Mouse (Mus musculus): Measurements from ENCODE around the gene Fbxo6.
"Not testable (repeated sequence)": the region's sequence is repeated elsewhere in the genome, so short reads cannot be mapped to it uniquely, and the experiment has no call there.

The Fbxo6 gene

DNA sequence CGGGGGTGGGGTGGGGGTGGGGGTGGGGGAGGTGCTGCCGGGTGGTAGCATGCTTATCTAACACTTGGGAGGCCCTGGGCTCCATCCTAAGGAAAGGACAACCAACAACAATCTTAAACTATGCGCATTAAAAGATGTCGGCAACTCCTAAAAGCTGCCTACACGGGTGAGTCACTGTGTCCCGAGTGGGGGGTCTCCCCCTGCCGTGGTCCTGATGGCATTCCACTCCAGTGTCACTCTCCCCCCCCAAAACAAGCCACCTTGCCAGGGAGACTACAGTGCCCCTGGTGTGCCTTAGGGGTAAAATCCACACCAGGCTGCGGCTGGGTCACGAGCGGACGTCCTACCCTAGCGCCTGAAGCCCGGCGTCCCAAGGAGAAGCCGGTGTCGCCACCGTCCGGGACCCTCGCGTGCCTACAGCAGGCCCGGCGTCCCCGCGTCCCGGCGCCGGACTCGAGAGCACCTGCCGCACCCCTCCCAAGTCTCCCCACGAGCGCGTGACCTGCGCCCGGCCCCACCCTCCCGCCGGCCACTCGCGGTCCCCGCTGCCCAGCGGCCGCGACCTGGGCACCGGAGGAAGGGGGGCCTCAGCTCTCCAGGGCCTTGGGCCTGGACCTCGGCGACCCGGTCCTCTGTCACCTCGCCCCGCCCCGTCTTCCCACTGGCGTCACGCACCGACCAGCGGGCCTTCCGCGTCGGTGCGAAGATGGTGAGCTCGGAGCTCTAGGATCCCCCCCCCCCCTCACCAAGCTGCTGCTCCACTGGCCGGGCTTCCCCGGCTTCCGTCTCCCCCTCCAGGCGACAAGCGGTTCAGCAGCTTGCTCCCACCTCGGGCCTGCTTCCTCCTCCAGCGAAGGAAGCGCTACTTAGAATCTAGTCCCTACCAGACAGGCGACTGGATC, at the start of gene Fbxo6:
Fbxo6 (minus strand) TSS at position 874 of the 902 bp plus-strand sequence.
- DNase-seq (ENCODE audit: low spot score in 2 of 2), result peak; percentile 90 to 91

DNA sequence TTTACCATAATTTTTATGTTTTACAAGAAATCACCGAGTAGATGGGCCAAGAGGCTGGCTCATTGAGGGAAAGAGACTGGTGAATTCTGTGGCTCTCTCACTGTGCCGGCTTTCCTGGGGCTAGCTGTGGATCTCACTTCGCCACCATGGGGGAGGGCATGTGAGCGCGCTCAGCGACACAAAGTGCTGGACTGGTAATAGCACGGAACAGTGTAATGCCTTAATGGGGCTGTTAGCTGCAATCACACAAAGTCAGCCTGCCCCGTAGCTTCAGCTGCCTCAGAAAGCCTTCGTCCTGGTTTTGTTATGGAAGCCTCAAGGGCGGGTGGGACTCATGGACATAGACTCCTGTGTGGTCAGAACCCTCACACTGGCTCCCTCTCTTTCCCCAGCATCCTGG, 46.8 kb upstream of the Fbxo6 start:
- no peak for DNase-seq (ENCODE audit: low spot score in 2 of 2)

DNA sequence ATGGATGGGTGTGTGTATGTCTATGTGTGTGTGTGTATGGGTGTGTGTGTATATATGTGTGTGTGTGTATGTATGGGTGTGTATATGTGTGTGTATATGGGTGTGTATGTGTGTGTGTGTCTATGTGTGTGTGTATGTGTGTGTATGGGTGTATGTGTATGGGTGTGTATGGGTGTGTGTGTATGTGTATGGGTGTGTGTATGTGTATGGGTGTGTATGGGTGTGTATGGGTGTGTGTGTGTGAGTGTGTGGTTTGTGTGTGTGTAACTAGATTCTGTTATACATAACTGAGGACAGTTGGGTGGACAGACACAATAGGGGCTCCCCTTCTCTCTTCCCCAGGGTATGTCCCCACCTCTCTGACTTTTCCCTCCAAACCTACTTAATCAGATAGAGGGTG, 42.5 kb upstream of the Fbxo6 start:
- no peak for DNase-seq (ENCODE audit: low spot score in 2 of 2)

DNA sequence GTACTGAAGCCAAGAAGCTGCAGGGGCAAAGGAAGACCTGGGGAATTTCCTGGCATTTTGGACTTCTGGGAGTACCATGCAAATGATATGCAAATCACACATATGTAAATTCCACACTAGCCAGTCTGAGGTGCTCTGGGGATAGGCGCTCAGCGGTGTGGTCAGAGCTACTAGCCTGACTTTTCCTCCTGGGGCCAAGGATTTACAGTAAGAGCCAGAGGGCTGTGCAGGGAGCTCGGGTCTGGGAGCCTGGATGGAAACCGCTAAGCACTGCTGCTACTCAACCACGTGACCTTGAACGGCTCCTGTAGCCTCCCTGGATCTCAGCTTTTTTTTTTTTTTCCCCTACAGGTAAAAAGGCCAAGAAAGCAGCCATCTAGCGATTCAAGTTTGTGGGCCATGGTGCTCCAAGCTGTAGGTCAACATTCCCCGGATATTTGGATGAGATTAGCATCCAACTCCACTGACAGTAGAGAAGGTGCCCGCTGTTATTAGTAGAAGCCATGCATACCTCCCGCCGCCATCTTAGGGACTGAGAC, 40.8 kb upstream of the Fbxo6 start:
- DNase-seq (ENCODE audit: low spot score in 2 of 2), result no peak

DNA sequence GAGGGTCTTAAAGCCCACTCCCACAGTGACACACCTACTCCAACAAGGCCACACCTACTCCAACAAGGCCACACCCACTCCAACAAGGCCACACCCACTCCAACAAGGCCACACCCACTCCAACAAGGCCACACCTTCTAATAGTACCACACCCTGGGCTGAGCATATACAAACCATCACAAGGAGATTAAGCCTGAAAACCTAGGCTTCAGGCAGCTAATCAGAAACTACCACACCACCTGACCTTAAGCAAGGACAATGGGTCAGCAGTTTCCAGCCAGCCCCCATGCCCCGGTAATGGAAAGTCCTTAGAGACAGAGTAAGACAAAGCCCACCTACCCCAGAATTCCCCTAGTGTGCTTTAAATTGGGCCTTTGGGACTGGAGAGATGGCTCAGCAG, 36.8 kb upstream of the Fbxo6 start:
- not testable (repeated sequence) for DNase-seq (ENCODE audit: low spot score in 2 of 2)

DNA sequence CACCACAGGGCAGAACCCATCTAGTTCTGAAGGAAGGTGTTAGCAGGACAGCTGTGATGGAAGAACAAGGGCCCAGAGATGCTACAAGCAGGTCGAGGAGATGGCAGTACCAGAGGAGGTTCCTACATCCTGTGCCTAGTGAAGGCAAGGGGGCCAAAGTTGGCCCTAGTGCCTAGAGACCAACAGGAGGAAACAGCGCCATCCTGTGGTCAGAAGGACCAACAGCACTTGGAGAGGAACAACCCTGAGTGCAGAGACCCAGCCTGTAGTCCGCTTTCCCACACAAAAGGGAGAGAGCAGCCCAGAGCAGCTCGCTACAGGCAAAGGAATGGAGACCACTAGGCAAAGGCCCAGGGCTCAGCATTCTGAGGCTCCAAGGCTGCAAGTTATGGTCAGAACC, 33.9 kb upstream of the Fbxo6 start:
- DNase-seq (ENCODE audit: low spot score in 2 of 2), result no peak

DNA sequence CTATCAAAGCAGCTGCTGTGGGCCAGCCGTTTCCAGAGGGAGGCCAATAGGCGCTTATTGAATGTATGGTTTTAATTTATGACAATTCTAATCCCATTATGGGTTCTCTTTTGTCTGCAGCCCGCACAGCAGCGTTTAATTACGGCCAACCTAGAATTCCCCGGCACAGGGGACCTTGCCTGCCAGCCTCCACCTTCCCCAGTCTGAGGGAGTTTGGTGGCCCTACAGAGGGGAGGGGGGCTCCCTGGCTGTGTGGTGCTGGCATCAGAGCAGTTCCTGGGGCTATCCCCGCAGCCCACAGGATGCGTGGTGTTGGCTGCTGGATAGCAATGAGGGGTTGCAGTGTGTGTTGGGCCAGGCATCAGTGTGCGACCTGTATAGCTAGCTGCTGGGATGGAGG, 32.6 kb upstream of the Fbxo6 start:
- no peak for DNase-seq (ENCODE audit: low spot score in 2 of 2)

DNA sequence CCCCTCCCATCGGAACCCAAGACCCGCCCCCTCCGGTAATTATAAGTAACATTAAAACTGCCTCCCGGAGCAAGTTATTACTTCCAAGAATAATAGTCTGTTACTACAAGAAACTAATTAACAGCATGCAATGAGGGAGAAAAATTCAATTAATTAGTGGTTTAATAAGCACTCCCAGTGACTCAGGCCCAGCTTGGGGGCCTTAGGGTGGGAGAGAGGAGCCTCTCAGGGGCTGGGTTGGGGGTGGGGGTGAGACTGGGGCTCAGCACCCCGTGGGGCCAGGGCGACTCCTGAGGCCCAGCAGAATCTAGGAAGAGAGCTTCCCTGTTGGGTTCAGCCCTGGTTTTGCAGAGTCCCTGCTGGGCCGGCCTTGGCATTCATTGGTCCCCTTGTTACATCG, 30.4 kb upstream of the Fbxo6 start:
- DNase-seq (ENCODE audit: low spot score in 2 of 2), result no peak

DNA sequence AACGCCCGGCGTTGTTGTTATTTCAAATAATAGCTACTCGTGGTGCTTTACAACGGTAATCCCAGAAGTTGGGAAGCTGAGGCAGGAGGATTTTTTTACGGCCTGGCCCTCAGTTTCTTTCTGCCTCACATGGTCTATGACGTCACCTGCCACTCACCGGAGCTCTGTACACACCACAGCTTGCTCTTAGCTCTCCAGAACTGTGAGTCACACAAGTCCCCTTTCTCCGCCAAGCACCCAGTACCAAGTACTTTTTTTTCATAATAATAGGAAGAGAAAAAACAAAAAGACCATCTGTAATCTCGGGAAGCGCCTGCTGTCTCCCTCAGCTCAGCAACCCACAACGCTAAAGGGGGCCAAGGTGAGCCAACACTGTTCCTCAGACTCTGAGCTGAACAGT, 29.5 kb upstream of the Fbxo6 start:
- no peak for DNase-seq (ENCODE audit: low spot score in 2 of 2)

DNA sequence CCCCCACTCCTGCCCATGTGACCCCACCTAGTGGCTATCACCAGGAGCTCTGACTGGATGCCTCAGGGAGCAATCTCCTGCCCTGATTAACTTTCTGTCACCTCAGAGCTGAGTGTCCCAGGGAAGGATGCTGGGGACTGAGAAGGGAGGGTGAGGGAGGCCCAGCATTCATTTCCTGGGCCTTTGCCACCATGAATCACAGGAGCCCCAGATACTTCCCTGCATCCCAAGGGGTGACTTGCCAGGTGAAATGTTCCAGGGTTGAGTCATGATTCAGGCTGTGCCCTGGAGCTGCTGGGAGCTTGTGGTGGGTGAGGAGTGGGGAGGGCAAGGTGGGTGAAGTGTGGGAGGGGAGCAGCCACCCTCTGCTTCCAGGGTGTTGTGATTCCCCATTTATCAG, 25.8 kb upstream of the Fbxo6 start:
- no peak for DNase-seq (ENCODE audit: low spot score in 2 of 2)

DNA sequence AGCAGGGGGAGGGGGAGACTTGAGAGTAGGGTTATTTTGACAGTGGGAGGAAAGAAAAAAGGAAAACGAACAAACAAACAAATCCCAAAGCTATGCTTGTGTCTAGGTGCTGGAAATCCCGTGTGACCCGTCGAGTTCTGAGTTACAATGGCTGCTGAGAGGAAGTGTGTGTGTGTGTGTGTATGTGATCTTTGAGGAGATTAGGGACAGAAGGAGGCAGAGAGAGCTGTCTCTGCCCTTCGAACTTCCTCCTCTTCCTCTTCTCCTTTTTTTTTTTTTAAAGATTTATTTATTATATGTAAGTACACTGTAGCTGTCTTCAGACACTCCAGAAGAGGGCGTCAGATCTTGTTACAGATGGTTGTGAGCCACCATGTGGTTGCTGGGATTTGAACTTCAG, 24.7 kb upstream of the Fbxo6 start:
- not testable (repeated sequence) for DNase-seq (ENCODE audit: low spot score in 2 of 2)

DNA sequence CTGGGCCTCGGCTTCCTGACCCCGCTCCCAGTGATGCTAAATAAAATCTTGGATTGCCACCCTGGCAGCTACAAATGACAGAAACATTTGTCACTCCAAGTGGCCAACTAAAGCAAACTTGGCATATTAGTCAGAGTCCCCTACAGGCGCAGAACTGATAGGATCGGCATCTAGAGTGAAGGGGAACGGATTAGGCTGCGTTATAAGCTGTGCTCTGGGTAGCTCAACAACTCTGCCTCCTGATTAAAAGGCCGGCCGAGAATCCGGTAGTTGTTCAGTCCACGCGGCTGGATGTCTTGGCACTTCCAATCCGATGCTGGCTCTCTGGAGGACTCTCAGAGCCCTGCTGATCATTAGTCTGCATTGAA, 22.5 kb upstream of the Fbxo6 start:
- no peak for DNase-seq (ENCODE audit: low spot score in 2 of 2)

DNA sequence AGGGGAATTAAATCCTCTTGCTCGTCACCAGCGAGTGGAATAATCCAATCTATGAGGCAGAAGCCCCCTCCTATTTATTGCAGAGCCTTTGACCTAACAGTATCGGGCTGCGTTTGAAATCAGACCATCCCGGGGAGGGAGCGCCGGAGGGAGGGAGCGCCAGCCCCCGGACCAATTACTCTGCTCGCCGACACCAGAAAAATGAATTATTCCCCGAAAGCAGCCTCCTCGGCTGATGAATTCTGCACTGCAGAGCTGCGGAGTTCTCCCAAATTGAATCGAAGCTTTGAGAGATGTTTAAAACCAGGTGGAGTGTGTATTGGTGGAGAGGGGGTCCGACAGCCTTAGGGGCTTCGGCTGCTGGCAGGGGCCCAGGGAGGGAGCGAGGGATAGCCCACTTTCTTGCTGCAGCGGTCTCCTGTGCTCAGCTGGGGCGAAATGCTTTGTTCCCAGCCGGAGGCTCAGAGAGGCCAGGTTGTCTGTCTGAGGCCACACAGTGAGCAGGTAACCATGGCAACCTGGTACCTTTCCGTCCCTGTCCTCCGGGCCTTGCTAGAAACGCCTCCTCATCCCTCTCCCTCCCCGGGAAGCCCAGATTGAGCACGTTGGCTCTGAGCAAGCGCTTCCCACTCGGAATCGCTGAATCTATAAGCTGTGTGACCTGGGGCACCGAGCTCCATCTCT, 22.0 kb upstream of the Fbxo6 start:
- no peak for DNase-seq (ENCODE audit: low spot score in 2 of 2)

DNA sequence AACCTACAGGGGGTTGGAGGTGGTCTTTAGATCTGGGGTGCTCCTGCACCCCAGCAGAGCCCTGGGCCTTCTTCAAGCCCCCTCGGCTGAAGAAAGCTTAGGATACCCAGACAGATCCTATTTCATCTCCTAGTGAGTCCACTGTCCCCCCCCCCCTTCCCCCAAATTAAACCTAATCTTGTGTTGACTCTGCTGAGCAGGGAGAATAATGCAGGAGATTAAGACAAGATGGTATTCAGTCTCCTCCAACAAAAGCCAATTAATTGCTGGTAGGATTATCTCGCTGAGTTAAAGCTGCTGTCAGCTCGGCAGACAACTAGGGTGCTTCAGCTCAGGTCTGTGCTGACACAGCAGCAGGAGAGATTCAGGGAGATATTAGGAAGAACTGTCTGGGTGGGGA, 19.3 kb upstream of the Fbxo6 start:
- DNase-seq (ENCODE audit: low spot score in 2 of 2), result no peak

DNA sequence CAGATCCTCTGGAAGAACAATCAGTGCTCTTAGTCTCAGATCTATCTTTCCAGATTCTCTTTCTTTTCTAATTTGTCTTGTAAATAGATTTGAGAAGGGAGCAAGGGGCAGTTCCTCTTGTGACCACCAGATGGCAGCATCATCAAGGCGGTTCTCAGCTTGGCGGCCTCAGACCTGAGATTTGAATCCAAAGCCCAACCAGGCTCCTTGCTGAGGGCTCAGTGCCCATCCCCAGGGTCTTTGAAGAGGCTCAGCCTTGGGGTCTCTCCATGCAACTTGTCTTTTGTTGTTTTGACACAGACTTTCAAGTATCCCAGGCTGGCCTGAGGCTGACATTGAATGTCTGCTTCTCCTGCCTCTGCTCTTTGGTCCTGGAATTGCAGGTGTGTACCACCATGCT, 18.9 kb upstream of the Fbxo6 start:
- peak in 1 of 2 experiments; percentile 35 for DNase-seq (ENCODE audit: low spot score in 2 of 2)

DNA sequence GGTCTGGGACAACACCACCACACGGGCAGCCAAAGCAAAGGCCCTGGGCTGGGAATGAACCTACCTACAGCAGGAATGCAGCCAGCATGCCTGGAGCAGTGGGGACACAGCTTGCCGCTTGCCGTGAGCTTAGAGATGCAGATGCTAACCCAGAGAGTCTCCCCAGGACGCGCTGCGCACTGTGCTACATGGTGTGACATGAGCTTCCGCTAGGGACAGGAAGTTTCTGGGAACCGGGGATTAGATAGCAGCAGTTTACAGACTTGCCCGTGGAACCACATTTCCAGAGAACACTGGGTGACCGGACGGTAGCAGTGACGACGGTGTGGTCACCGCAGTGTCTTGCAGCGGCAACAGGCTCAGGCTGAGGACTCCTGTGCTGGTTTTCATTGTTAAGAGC, 17.6 kb upstream of the Fbxo6 start:
- DNase-seq (ENCODE audit: low spot score in 2 of 2), result no peak

DNA sequence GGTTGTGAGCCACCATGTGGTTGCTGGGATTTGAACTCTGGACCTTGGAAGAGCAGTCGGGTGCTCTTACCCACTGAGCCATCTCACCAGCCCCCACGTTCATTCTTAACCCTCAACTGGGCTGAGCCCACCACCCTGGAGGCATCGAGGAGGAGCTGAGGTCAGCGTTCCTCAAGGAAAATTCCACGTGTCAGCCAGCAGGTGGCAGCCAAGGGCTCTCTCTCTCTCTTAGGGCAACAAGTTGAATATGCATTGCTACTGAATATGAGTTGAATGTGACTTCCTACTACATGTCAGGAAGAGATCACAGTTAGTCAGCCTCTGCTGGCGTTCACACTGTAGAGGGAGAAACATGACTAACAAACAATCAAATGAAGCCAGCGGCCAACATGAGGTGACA, 16.3 kb upstream of the Fbxo6 start:
- peak in 1 of 2 experiments; percentile 34 for DNase-seq (ENCODE audit: low spot score in 2 of 2)

DNA sequence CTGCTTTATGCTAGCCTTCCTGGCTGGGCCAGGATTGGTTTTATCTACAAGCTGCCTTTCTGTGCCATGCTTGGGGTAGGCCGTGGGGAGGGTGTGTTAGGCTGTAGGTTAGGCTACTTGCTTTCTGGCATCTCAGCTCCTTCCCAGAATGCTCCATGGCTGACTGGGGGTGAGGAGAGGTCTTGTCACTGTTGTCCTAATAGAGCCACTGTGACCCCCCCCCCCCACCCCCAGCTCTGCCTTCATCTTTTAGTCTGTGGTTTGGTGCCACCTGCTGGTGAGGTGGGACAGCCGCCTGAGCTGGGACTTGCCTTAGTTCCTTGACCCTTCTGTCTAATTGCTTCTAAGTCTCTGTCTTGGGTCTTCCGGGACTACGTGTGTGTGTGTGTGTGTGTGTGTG, 15.0 kb upstream of the Fbxo6 start:
- DNase-seq (ENCODE audit: low spot score in 2 of 2), result peak in 1 of 2 experiments; percentile 36

DNA sequence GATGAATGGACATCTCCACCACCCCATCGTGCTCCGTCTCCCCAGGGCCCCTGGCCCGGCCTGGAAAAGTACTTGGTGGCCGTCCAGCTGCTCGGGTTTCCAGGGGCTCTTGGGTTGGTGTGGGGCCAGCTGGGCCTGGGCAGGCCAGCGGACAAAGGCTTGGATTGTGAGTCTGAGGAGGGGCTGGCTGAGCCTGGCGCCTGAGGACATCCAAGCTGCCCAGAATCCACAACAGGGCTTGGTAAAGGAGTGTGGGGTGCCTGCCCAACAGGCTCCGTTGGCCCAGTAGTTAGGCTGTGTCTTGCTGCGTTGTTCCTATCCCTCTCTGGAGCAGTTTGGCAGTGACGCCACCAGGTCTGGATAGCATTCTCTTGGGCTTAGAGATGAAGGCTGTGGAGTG, 14.5 kb upstream of the Fbxo6 start:
- DNase-seq (ENCODE audit: low spot score in 2 of 2), result no peak

DNA sequence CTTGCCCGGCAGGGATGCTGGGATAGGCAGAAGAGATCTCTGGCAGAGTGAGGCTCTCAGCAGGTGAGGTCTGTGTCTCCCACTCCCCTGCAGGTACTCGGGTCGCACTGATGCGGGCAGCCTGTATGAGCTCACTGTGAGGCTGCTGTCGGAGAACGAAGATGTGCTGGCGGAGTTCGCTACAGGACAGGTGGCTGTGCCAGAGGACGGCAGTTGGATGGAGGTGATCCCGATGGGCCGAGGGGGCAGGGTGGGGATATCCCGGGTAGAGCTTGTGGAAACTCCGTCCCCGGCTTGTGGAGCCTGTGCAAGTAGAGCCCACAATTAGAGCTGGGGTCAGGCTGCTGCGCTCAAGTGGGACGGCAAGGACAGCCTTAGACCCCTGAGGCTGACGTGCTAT, 13.6 kb upstream of the Fbxo6 start:
- DNase-seq (ENCODE audit: low spot score in 2 of 2), result no peak

DNA sequence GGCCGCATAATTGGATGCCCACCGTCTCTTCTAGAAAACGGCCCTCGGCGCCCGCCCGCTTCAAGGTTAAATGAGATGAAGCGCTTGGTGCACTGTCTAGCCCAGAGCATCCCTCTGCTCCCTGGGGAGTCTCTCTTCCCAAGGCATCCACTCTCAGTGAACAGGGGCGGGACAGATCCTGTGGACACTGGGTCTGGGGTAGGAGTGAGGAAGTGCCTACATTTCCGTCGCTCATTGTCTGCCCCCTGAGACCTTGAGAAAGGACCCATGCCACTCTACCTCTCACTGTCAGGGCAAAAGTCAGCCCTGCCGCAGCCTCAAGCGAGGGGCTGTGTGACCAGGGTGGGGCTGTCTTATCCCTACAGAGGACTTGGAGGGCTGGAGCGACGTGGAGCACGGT, 12.5 kb upstream of the Fbxo6 start:
- no peak for DNase-seq (ENCODE audit: low spot score in 2 of 2)

DNA sequence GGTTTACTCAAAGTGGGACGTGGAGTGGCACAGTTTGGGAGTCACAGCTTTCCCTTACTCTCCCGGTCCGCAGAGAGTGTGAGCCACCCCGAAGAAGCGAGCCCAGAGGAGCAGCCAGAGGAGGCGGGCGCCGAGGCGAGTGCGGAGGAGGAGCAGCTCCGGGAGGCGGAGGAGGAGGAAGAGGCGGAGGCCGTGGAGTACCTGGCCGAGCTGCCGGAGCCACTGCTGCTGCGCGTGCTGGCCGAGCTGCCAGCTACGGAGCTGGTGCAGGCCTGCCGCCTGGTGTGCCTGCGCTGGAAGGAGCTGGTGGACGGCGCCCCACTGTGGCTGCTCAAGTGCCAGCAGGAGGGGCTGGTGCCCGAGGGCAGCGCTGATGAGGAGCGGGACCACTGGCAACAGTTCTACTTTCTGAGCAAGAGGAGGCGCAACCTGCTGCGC, 12.1 kb upstream of the Fbxo6 start:
- DNase-seq (ENCODE audit: low spot score in 2 of 2), result peak; percentile 51 to 59

All from heart, adult 9 months (tissue).